Mouse (Mus musculus): Measurements from ENCODE around the gene Trak1.

Trak1 gene

DNA sequence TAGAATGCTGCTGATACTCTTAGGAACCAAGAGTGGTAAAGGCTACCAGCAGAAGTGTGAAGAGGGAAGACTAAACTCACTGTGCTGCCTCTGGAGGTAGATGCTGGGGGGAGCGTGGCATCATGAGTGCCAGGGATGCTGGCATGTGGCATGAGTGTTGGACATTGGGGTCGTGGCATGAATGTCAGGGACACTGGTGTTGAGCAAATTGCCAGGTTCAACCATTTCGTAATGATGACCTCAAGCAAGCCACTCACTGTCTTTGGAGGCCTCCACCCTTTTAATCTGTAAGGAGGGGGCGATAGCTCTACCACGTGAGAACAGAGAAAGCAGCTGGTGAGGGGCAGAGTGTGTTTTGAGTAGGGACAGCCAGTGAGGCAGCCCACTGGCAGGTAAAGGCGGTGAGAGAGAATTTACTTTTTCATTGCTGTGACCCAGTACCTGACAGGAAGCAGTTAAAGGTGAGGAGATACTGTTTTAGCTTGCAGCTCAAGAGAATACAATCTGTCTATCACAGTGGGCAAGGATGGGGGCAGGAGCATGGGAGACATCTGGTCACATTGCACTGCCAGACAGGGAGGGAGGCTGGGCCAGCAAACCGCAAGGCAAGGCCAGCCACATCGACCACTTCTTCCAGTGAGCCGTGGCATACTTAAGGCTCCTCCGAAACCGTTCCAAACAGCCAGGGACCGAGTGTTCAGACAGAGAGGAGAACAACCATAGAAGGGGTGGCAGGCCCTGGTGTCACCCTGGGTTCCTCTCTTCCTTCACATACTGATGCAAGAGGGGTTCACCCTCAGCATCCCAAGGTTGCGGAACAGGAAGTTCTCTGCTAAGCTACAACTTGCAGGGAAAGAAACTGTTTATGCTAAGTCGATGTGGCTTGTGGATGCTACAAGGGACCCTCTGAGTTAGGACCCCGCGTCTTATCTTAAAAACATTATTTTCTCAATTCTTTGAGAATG, 178.5 kb downstream of the Trak1 start:
- peak in 1 of 2 experiments; percentile 37 for DNase-seq (ENCODE audit: low spot score in 2 of 2)

DNA sequence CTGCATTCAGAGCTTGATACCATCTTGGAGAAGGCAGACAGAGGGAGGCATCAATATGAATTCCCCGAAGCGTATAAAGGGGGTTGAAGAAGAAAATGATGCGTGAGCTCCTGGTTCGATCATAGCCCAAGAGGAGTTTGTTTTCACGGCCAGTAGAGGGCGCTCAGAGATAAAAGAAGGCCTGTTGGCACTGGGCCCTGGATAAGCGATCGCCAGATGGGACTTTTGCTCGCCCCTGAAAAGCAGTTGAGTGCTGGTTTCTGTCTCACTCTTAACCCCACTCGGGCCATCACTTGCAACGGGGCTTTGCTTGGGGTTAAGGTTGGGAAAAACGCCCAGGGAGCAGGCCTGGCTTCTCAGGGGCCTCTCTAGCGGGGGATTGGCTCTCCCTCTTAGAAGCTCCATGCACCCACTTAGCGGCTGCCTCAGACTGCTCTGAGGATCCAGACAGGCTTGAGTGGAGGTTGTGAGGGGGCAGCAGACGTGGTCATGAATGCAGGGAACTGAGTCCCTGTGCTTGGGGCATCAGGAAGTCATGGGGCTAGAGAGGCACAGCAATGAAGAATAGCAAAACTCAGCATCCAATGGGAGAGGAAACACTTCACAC, 180.1 kb downstream of the Trak1 start:
- DNase-seq (ENCODE audit: low spot score in 2 of 2): peak; percentile 81 to 86

DNA sequence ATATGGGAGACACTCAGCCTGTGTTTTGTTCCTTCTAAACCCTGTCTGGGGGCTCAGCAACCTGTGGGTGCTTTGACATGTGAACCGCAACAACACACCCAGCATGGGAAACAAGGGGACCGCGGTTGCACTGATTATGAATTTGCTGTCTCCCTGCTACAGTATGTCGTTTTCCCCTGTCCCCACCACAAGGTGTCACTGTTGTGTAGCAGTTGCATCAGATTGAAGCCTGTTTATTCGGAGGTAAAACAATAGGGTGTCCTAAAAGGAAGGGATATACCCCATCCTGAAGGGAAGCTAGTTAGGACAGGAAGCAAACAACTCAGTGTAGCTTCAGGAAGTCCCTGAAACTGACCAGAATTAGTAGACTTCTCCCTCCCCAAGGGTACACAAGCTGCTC, 182.2 kb downstream of the Trak1 start:
- peak; percentile 50 to 75 for DNase-seq (ENCODE audit: low spot score in 2 of 2)

DNA sequence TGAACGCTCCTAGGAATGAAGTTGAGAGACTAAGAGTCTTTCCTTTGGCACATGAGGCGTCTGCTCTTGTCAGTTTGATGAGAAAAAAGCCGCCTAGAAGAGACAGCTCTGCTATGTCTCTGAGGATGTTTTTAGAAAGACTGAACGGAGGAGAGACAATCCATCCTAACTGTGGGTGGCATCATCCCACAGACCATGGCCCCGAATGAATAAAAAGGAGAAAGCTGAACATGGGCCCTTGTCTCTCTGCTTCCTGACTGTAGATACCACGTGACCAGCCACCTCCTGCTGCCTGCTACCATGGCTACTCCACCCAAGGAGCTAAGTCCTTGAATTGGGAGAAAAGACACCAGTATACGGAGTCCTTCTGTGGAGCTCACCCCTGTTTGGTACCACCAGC, 189.9 kb downstream of the Trak1 start:
- DNase-seq (ENCODE audit: low spot score in 2 of 2): no peak

DNA sequence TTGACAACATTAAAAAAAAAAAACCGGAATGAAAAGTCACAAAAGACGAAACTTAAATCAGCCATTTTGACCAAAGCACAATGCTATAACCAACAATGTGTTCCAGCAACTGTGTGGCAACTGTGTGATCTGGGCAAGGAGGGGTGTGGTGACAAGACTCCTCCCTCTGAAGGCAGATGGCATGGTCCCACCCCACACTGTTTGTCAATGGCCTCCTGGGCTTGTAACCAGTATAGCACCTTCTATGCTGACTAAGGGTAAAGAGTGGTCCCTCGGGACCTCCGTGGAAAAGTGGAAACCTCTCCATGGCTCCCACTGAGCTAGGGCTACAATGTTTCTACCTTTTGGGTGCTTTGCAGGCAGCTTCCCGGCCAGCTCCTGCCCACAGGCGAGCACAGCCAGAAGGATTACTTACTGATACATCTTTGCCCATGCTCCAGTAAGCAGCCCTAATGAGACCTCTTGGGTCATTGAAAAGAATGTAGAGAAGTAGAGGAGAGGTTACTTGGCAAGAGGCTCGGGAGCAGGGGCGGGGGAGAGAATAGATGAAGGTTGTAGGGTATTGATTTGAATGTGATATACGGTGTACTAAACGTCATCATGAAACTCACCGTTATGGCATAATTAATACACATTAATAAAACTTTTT, 194.4 kb downstream of the Trak1 start:
- no peak for DNase-seq (ENCODE audit: low spot score in 2 of 2)

DNA sequence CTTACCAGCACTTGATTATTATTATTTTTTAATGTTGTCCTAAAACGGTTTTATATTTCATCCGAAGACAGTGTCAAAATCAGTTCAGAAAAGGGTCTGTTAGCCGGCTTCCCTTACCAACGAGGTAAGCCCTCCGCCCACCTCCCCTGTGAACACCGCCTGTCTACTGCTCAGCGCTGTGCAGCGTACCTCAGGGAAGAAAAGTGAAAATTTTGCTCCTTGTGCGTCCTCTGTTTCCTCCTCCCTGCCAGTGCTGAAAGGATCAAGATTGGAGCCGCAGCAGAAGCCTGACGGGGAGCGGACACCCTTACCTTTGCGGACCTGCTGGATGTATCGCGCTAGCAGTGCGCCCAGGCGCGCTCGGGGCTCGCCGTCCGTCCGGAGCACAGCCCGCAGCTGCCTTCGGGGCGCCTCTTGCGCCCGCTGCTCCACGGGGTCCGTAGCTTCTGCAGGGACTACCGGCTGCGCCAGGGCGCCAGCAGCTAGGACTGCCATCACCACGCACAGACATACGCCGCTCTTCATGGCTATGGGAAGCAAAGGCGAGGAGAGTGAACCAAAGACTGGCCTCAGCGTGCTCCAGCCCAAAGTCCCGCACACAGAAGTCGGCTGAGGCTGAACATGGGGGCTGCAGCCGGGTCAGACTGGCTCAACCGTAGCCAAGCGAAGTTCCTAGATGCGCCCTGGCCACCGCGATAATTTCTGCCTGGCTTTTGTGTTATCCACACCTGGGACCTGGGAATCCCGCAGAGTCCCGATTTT, 196.9 kb downstream of the Trak1 start:
- no peak for DNase-seq (ENCODE audit: low spot score in 2 of 2)

DNA sequence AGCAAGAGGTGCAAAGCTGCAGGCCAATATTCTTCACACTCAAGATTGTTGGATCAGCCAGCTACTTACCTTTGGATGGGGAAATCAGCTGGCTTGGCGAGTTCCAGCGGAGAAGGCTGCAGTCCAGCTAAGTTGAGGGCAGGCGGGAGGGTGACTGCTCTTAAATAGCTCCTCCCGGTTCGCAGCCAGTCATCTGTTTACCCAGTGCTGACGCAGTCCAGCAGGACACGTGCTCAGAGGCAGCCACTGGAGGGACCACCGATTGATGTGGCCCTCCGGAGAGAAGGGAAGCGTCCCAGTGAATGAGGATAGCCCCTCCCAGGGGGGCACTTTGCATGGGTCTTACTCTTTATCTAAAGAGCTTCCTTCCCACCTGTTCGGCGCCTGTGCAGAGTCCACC, 198.2 kb downstream of the Trak1 start, which contains the start of gene Cck:
TSS of gene Cck (minus strand) at position 166 of the 400 bp plus-strand sequence.
- DNase-seq (ENCODE audit: low spot score in 2 of 2): no peak

DNA sequence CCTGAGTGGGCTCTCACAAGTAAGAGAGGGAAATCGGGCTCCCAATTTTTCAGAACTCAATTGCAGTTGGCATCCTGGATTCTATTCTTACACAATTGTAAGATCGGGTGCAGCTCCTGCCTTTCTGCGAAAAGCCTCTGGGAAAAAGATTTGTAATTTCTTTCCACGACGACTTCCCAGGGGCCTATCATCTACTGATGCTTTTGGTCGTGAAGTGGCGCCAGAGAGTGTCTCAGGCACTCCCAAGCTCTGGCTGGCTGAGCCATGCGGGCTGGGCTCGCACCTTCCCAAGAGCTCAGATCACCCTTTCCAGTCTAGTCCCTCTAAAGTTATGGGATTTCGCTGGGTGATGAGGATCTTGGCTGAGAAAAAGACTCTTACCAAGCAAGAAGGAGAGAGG, 198.8 kb downstream of the Trak1 start:
- no peak for DNase-seq (ENCODE audit: low spot score in 2 of 2)

DNA sequence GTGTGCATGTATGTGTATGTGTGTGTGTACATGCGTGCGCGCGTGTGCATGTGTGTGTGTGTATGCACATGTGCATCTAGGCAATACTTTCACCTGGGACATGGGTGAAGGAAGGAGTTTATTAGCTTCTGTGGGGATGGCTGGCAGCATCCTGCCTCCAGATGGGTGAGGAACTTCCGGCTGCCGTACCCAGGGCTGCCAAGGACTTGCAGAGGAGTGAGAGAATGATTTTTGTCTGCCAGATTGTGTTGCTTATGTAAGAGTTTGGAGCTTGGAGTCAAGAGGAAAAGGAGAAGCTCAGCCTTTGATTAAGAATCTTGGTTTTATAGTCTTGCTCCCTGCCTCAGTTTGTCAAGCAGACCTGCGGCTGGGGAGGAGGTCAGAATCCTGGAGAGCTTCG, 208.0 kb downstream of the Trak1 start:
- no peak for DNase-seq (ENCODE audit: low spot score in 2 of 2)

DNA sequence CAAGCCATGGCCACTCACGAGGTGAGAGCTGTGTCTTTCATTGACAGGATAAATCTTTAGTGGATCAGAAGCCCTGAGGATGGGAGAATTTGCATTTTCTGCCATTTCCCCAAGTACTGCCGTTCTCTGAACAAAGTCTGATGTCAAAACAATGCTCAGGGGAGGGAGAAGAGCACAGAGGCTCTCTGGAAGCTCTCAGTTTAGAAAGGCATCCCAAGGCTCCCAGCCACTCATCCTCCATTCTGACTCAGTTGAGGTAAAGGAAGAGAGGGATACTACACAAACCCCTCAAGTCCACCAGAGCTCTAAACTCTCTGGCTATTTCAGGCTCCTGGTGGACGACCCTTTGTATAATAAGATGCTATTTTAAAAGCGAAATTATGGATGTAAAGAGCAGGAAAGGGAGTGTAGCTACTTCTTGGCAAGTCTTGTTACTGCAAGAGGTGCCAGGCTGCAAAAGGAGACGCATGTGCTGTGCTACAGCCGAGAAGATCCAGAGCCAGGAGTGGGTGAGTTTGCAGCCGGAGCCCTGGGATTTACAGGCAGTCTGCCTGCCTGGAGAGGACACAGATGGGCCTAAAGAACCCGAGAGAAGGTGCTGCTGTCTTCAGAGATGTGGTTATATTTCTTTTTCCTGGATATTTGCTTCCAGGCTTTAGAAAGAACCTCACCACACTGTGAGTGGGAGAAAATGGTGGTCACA, 209.3 kb downstream of the Trak1 start:
- no peak for DNase-seq (ENCODE audit: low spot score in 2 of 2)

DNA sequence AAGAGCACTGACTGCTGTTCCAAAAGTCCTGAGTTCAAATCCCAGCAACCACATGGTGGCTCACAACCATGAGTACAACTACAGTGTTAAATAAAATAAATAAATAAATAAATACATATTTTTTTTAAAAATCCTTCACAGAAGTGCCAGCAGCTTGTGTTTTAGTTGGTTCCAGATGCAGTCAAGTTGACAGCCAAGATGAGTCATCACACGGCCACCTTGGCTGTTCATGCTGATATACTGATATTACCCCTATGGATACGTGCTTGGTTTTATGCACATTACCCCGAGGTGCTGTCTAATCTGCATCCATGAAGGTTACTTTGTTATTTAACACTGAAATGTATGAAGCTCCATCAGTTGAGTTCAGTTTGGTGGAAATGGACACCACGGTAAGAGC, 214.6 kb downstream of the Trak1 start:
- no peak for DNase-seq (ENCODE audit: low spot score in 2 of 2)

DNA sequence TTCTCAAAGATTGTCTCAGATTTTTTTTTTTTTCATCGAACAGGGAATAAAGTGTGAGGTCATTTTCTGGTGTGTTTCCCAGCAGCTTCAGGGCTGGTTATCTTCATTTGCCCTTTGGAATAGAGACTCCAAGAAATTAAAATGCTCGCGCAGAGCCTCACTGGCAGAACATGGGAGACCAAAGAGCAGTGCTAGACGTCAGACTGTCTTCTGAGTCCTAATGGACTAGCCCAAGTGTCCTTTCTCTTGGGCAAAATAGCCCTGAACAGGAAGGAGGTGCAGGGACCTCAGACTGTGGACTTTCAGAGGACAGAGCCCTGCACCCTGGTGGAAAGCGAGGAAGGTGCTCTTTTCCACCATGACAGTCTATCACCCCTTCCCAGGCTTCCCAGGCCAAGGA, 217.2 kb downstream of the Trak1 start:
- DNase-seq (ENCODE audit: low spot score in 2 of 2): no peak

DNA sequence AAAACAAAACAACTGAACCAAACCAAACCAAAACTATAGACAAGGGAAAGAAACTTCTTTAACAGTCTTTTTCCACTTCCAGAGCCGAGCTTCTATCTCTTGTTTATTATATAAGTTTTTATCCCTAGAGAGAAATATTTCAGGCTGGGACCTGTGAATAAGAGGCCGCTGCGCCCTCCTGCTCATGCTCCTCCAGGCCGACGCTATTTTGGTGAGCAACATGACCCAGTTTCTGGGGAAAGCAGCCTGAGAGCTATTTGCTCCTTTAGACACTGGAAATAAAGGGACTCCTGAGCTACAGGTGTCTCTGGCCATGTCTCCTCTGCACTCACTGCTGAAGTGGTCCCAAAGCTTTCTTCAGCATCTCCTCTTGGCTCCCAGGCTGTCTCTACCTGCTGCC, 222.7 kb downstream of the Trak1 start:
- DNase-seq (ENCODE audit: low spot score in 2 of 2): no peak
